Mouse (Mus musculus): Measurements from ENCODE around the gene Capns2.

Capns2 gene

DNA sequence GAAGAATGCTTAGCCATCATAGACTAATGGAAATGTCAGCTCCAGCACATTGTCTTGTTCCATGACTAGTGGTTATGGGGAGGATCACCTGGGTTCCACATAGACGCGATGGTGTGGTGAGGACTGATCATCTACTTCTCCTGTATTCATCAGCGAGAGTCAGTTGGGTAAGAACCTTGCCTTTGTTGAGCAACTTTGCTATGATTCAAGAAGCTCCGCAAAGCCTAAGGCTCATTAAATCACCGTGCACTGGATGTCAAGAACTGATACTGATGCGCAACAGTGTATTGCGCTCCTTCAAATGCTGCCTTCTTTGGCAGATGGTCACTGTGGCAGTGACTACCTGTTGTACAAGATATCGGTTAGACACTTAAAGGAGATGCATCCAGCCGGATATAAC, 5.3 kb downstream of the Capns2 start:
- no peak for DNase-seq (ENCODE audit: low read depth)

DNA sequence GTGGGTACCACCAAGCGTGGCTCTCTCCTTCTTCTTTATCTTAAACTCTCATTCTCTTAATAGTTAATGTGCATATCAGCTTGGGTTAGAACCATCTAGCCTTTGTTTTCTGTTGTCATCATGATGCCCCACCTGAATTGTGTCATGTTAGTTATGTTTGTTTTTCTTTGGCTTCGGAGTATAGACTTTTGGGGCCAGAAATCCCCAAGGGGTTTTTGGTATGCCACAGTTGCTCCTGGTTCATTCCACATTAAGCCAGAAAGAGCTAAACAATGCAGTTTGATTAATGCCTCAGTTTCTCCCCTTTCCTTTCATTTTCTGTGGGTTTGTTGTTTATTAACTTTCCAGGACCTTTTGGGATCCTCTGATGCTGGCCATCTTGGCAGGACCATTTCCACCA, 7.2 kb downstream of the Capns2 start:
- DNase-seq (ENCODE audit: low read depth) = no peak

DNA sequence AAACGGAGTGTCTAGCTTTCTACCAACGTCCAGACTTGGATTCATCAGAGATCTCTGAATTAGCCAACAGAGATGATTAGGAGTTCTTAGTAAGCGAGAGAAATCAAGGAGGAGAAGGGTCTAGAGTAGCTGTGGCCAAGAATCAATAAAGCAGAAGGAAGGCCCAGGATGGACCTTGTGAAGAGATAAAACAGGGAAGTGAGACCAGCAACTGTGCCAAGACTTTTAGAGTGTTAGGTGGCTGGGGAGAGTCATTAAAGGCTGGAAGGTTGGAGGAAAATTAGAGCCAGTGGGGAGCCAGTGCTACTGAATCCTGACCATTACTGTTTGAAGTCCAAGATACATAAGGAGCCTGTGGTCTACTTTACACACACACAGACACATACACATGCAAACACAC, 10.3 kb downstream of the Capns2 start:
- no peak for DNase-seq (ENCODE audit: low read depth)

DNA sequence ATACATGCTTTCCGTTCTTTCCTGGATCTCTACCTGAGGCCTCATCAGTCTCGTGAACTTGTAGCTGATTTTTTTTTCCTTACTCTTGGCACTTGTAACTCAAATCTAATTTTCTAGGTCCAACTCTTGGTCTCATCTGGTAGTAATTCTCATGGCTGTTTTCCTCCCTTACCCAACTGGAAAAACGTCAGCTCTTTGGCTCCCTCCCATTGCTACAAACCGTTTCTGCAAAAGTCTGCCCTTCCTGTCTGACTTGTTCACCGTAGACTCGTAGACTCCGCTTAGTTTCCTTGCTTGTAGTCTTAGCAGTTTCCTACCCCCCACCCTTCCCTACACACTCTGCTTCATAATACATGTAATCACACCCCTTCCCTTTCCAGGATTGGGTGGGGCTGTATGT, 12.2 kb downstream of the Capns2 start:
- no peak for DNase-seq (ENCODE audit: low read depth)

- no peak for DNase-seq (ENCODE audit: low read depth)
These were observed 14.9 kb downstream of the Capns2 start for GRCm38 (mm10) chr8:92916082-92916481.

DNA sequence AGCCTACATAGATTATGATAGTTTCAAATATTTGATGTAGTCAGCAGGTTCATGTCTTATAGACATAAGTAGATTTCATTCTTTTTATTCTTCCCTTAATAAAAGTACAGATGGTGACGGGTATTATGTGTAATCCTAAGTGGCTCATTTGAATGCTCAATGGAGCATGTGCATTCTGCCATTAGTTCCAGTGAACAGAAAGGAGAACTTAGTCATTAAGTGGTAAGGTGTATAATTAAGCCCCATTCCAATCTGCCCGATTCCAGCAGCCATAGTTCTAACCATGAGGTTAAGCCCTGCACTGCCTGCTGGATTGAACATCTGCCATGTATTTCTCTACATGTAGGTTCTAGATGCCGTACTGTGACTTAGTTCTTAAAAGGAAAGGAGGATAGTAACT, 20.6 kb downstream of the Capns2 start:
- no peak for DNase-seq (ENCODE audit: low read depth)

GRCm38 (mm10) chr8:92928986-92929385, 27.8 kb downstream of the Capns2 start:
- DNase-seq (ENCODE audit: low read depth) = no peak

- DNase-seq (ENCODE audit: low read depth) = no peak
These were observed 36.8 kb downstream of the Capns2 start for GRCm38 (mm10) chr8:92938056-92938455.

DNA sequence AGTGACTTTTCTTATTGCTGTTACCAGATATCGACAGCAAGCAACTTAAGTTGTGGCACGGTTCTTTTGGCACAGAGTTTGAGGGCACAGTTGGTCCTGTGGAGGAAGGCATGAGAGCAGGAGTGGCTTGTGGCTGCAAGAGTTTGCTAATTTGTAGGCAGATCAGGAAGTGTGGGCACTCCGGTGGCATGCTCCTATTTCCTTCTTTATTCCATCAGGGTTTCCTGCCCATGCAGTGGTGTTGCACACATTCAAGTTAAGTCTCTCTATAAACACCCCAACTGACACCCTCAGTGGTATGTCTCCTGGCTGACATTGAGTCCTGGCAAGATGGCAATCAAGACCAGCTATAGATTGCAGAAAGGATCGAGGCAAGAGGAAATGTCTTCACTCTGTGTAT, 47.9 kb downstream of the Capns2 start:
- DNase-seq (ENCODE audit: low read depth) = no peak

DNA sequence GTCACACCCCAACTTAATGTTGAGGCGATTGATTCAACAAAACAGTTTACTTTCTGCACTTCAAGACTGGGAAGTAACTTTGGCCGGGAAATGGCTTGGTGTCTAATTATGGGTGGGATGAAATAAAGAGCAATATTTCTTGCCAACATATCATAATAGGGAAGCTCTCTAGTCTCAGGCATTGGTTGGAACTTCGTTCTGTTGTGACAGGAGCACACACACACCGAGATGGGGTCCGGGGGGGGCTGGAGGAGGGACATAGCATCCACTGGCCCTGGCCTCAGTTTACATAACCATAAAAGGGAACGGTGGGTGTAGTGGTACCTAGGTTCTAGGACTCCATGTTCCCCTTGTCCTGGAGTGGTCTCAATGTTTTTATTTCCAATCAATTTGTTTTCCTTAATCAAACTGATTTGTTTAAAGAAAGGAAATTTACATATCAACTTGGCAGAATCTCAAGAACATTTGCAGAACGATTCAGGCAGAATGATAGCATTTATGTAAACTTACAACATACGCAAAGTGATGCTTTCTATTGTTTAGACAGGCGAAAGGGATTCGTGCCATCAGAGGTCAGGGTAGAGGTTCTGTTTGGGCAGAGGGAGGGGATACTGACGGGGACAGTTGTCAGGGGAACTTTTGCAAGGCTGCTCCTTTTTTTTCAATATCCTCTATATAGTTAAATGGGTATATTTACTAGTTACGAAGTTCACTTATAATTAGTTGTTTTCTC, 49.6 kb downstream of the Capns2 start:
- DNase-seq (ENCODE audit: low read depth) = no peak

Data from induced T-regulatory cell, adult 2 months (primary cell).